Mouse (Mus musculus): Measurements from ENCODE around the gene Ube2v1. TPM values are rescaled to one million over a fixed set of nuclear protein-coding genes. Genes with fewer than 3 reads are reported as not detected.

Gene Ube2v1
- total RNA-seq, 1 experiment from 2014 or later = 44.9 TPM

Other genes with a start within 250 kb of the Ube2v1 start
- 38.8 and 56.3 TPM in 2 replicates for gene Slc9a8, start 210.4 kb downstream of the Ube2v1 start, total RNA-seq (2017)
- 43.0 and 53.4 TPM in 2 replicates for gene Rnf114, start 139.4 kb downstream of the Ube2v1 start, total RNA-seq (2017)
- gene Spata2, start 139.2 kb downstream of the Ube2v1 start, total RNA-seq (2017) = 11.6 and 16.9 TPM in 2 replicates
- not detected in 2 replicates for gene Snai1, start 93.9 kb downstream of the Ube2v1 start, total RNA-seq (2017)
- not detected in 2 replicates for gene Gm20431, start 29.4 kb upstream of the Ube2v1 start, total RNA-seq (2017)
- 15.5 and 20.1 TPM in 2 replicates for gene Cebpb, start 56.8 kb upstream of the Ube2v1 start, total RNA-seq (2017)
- 22.6 and 32.3 TPM in 2 replicates for gene Tmem189, start 57.7 kb upstream of the Ube2v1 start, total RNA-seq (2017)